Mouse (Mus musculus): ENCODE data around the gene 2010111I01Rik.

Gene 2010111I01Rik

GRCm38 (mm10) chr13:63082555-63083136, 118.0 kb downstream of the 2010111I01Rik start:
- peak; percentile 69 for DNase-seq

- peak; percentile 66 for DNase-seq
Observed at GRCm38 (mm10) chr13:63083139-63083538, 118.4 kb downstream of the 2010111I01Rik start.

- DNase-seq, result peak; percentile 82
Observed at GRCm38 (mm10) chr13:63083663-63084062, 119.0 kb downstream of the 2010111I01Rik start.

- DNase-seq, result peak; percentile 49
Observed at GRCm38 (mm10) chr13:63087865-63088683, 123.4 kb downstream of the 2010111I01Rik start.

GRCm38 (mm10) chr13:63089513-63089912, 124.8 kb downstream of the 2010111I01Rik start:
- peak; percentile 87 for DNase-seq

- peak; percentile 60 for DNase-seq
Observed at GRCm38 (mm10) chr13:63091246-63091645, 126.6 kb downstream of the 2010111I01Rik start.

- DNase-seq, result peak; percentile 74
Observed at GRCm38 (mm10) chr13:63092299-63092698, 127.6 kb downstream of the 2010111I01Rik start.

GRCm38 (mm10) chr13:63092874-63093273, 128.2 kb downstream of the 2010111I01Rik start:
- peak; percentile 57 for DNase-seq

- DNase-seq, result peak; percentile 85
Observed at GRCm38 (mm10) chr13:63093636-63094035, 128.9 kb downstream of the 2010111I01Rik start.

- DNase-seq, result peak; percentile 92
Observed at GRCm38 (mm10) chr13:63094317-63095131, 129.8 kb downstream of the 2010111I01Rik start.

GRCm38 (mm10) chr13:63096764-63097163, 132.1 kb downstream of the 2010111I01Rik start:
- DNase-seq, result peak; percentile 98

- DNase-seq, result peak; percentile 85
Observed at GRCm38 (mm10) chr13:63097440-63097930, 132.8 kb downstream of the 2010111I01Rik start.

GRCm38 (mm10) chr13:63101761-63102160, 137.1 kb downstream of the 2010111I01Rik start:
- peak; percentile 75 for DNase-seq

- peak; percentile 82 for DNase-seq
Observed at GRCm38 (mm10) chr13:63102848-63103585, 138.3 kb downstream of the 2010111I01Rik start.

- peak; percentile 79 for DNase-seq
Observed at GRCm38 (mm10) chr13:63106574-63106973, 141.9 kb downstream of the 2010111I01Rik start.

GRCm38 (mm10) chr13:63108601-63109000, 143.9 kb downstream of the 2010111I01Rik start:
- peak; percentile 99 for DNase-seq

- peak; percentile 19 for DNase-seq
Observed at GRCm38 (mm10) chr13:63111297-63112042, 146.8 kb downstream of the 2010111I01Rik start.

GRCm38 (mm10) chr13:63112043-63112597, 147.4 kb downstream of the 2010111I01Rik start:
- DNase-seq, result peak; percentile 97

GRCm38 (mm10) chr13:63112598-63113372, 148.1 kb downstream of the 2010111I01Rik start:
- peak; percentile 94 for DNase-seq

- DNase-seq, result peak; percentile 92
Observed at GRCm38 (mm10) chr13:63113881-63114301, 149.2 kb downstream of the 2010111I01Rik start.
